Mouse (Mus musculus) limb, embryonic 11.5 days (tissue): ENCODE data around the gene Parpbp. TPM values are rescaled to one million over a fixed set of nuclear protein-coding genes. Genes with fewer than 3 reads are reported as not detected.

Experiments used
- ATAC-seq: fragments of 200-750 bp; cut with Nextera tagmentation; 2 replicates; pipeline ENCODE4 v1.8.0; 2017; ENCODE audit warnings: low read depth; ENCODE audit not compliant: insufficient number of reproducible peaks, low FRiP score, low TSS enrichment
- DNase-seq: peaks from one replicate; pipeline ENCODE4 v3.0.0-alpha.2; 2015; ENCODE audit warnings: low spot score
- H3K27ac ChIP-seq: fragments of 300-500 bp; sonication (generic); replicated peaks from 2 replicates; pipeline ENCODE4 v1.5.1; 2014; ENCODE audit warnings: low read depth, mild to moderate bottlenecking, low read length
- H3K27me3 ChIP-seq: fragments of 300-500 bp; sonication (generic); 2 replicates; pipeline ENCODE4 v1.6.1; 2014; ENCODE audit warnings: mild to moderate bottlenecking, low read length, mixed read lengths; ENCODE audit not compliant: control insufficient read depth, insufficient read depth
- H3K36me3 ChIP-seq: fragments of 300-500 bp; sonication (generic); 2 replicates; pipeline ENCODE4 v1.6.1; 2014; ENCODE audit warnings: mild to moderate bottlenecking, low read length, moderate library complexity, mixed read lengths; ENCODE audit not compliant: control insufficient read depth, insufficient read depth
- H3K4me1 ChIP-seq: fragments of 300-500 bp; sonication (generic); 2 replicates; pipeline ENCODE4 v1.6.1; 2014; ENCODE audit warnings: low read length, mixed read lengths; ENCODE audit not compliant: control insufficient read depth, insufficient read depth
- H3K4me2 ChIP-seq: fragments of 300-500 bp; sonication (generic); 2 replicates; pipeline ENCODE4 v1.6.1; 2014; ENCODE audit warnings: low read depth, mild to moderate bottlenecking, moderate library complexity; ENCODE audit not compliant: severe bottlenecking
- H3K4me3 ChIP-seq: fragments of 300-500 bp; sonication (generic); 2 replicates; pipeline ENCODE4 v1.5.1; 2014; ENCODE audit warnings: low read depth, low read length
- H3K9ac ChIP-seq: fragments of 300-500 bp; sonication (generic); 2 replicates; pipeline ENCODE4 v1.6.1; 2014; ENCODE audit warnings: mild to moderate bottlenecking, low read length
- H3K9me3 ChIP-seq: fragments of 300-500 bp; sonication (generic); 2 replicates; pipeline ENCODE4 v1.6.1; 2016; ENCODE audit warnings: low read length; ENCODE audit not compliant: control insufficient read depth
- WGBS: fragments of 180-500 bp; shearing (Covaris S2); extraction: QIAGEN DNeasy Blood & Tissue Kit; methylation state at CpG from one replicate; pipeline ENCODE4 v1.1.7; 2014; 5-methylcytosine and 5-hydroxymethylcytosine counted together
- polyA plus RNA-seq: library from polyadenylated mRNA; unstranded; fragments of >200 nt; fragmentation: Nextera tagmentation; extraction: Ambion mirVana; gene quantifications from 2 replicates; pipeline ENCODE4 v1.2.1, GENCODE M21; 2014

The Parpbp gene
- polyA plus RNA-seq, 1 experiment from 2014 or later: 17.8 TPM

- H3K4me1 ChIP-seq: no peaks in the 10 kb centered on the region
- ATAC-seq: no peak
- no peak for DNase-seq
- H3K36me3 ChIP-seq: peaks cover 2% of the 10 kb centered on the region; the same call in 1 of the 2 replicates
- WGBS: 97% methylated on average over 16 of the region's 16 CpGs
- no peak overlapping the region for H3K9ac ChIP-seq
- H3K27me3 ChIP-seq: no peaks in the 10 kb centered on the region
- no peak overlapping the region for H3K4me3 ChIP-seq
- no peak overlapping the region for H3K27ac ChIP-seq
- H3K4me2 ChIP-seq: no peak overlapping the region
- H3K9me3 ChIP-seq: no peaks in the 10 kb centered on the region
Observed at GRCm38 (mm10) chr10:88135630-88136029, 11.1 kb downstream of the Parpbp start.

GRCm38 (mm10) chr10:88119721-88120120, 27.0 kb downstream of the Parpbp start:
- H3K27me3 ChIP-seq: no peaks in the 10 kb centered on the region
- no peak overlapping the region for H3K4me3 ChIP-seq
- no peak overlapping the region for H3K9ac ChIP-seq
- ATAC-seq: no peak
- H3K4me2 ChIP-seq: no peak overlapping the region
- no peaks in the 10 kb centered on the region for H3K4me1 ChIP-seq
- DNase-seq: no peak
- no peaks in the 10 kb centered on the region for H3K9me3 ChIP-seq
- no peak overlapping the region for H3K27ac ChIP-seq
- H3K36me3 ChIP-seq: no peaks in the 10 kb centered on the region

DNA sequence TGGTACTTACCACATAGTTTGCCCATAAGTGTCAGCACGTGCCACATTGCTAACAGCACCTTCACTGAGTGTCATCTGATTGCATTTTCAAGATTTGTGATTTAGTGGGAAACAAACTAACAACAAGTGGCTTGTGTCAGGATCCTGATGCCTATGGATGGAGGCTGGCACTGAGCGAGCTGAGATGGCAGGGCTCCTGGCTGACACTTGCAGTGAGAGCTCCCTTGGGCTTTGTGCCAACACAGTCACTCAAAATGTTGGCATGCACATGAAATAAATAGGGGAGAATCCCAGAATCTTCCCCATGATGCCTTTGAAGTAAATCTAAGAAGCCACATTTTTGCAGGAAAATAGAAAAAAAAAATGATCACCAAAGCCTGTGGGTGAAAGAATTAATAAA, 33.5 kb downstream of the Parpbp start:
- Histone ChIP-seq H3K36me3 (no peaks in the 10 kb centered on the region), H3K27me3 (no peaks in the 10 kb centered on the region), H3K4me3 (no peak overlapping the region), H3K4me2 (no peak overlapping the region), H3K9ac (no peak overlapping the region), H3K27ac (no peak overlapping the region), H3K9me3 (no peaks in the 10 kb centered on the region), H3K4me1 (no peaks in the 10 kb centered on the region)
- DNase-seq (no peak), ATAC-seq (no peak)
- 93% methylated on average over 2 of the region's 2 CpGs for WGBS

GRCm38 (mm10) chr10:88106169-88106568, 40.6 kb downstream of the Parpbp start:
- Histone ChIP-seq H3K4me3 (no peak overlapping the region), H3K4me2 (no peak overlapping the region), H3K27me3 (no peaks in the 10 kb centered on the region), H3K9me3 (no peaks in the 10 kb centered on the region), H3K9ac (no peak overlapping the region), H3K4me1 (no peaks in the 10 kb centered on the region), H3K36me3 (no peaks in the 10 kb centered on the region), H3K27ac (no peak overlapping the region)
- WGBS: 94% methylated on average over 2 of the region's 2 CpGs
- DNase-seq (no peak), ATAC-seq (no peak)

- H3K27ac ChIP-seq: no peak within 1 kb of the TSS
- H3K4me3 ChIP-seq: no peak within 1 kb of the TSS
- peaks cover 5% of the 10 kb centered on the region; the same call in 1 of the 2 replicates for H3K36me3 ChIP-seq
- ATAC-seq: no peak
- 82% methylated on average over 5 of the region's 5 CpGs for WGBS
- no peak for DNase-seq
- H3K9me3 ChIP-seq: no peaks in the 10 kb centered on the region
- H3K4me1 ChIP-seq: no peaks in the 10 kb centered on the region
- no peaks in the 10 kb centered on the region for H3K27me3 ChIP-seq
- H3K9ac ChIP-seq: no peak within 1 kb of the TSS
- H3K4me2 ChIP-seq: no peak within 1 kb of the TSS
Observed at GRCm38 (mm10) chr10:88090772-88091171, 56.0 kb downstream of the Parpbp start, which contains the start of gene Pmch. Gene Pmch (plus strand): TSS chr10:88091072.

DNA sequence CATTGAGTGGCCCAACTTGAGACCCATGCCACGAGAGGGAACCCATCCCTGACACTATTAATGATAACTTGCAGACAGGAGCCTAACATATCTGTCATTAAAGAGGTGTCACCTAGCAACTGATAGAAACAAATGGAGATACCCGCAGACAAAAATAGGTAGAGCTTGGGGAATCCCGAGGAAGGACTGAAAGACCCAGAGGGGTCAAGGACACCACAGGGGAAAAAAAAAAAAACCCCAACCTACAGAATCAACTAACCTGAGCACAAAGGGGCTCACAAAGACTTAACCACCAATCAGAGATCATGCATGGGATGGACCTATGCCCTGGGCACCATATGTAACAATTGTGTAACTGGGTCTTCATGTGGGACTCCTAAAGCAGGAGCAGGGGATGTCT, 79.4 kb downstream of the Parpbp start:
- no peak overlapping the region for H3K27ac ChIP-seq
- ATAC-seq (no peak), DNase-seq (no peak)
- no peak overlapping the region for H3K4me3 ChIP-seq
- no peak overlapping the region for H3K4me2 ChIP-seq
- no peaks in the 10 kb centered on the region for H3K27me3 ChIP-seq
- H3K4me1 ChIP-seq: no peaks in the 10 kb centered on the region
- no peaks in the 10 kb centered on the region for H3K36me3 ChIP-seq
- 89% methylated on average over 3 of the region's 3 CpGs for WGBS
- H3K9ac ChIP-seq: no peak overlapping the region
- no peaks in the 10 kb centered on the region for H3K9me3 ChIP-seq

- no peaks in the 10 kb centered on the region for H3K4me1 ChIP-seq
- ATAC-seq (no peak), DNase-seq (no peak)
- no peak overlapping the region for H3K4me2 ChIP-seq
- 33% methylated on average over 2 of the region's 2 CpGs for WGBS
- no peaks in the 10 kb centered on the region for H3K27me3 ChIP-seq
- H3K4me3 ChIP-seq: no peak overlapping the region
- no peak overlapping the region for H3K27ac ChIP-seq
- H3K9ac ChIP-seq: no peak overlapping the region
- H3K36me3 ChIP-seq: no peaks in the 10 kb centered on the region
- H3K9me3 ChIP-seq: no peaks in the 10 kb centered on the region
Observed at GRCm38 (mm10) chr10:88064872-88065271, 81.9 kb downstream of the Parpbp start.

- WGBS: 38% methylated on average over 4 of the region's 4 CpGs
- no peak for DNase-seq
Observed at GRCm38 (mm10) chr10:88063436-88063835, 83.3 kb downstream of the Parpbp start.

GRCm38 (mm10) chr10:88056950-88057649, 89.6 kb downstream of the Parpbp start:
- Histone ChIP-seq H3K4me3 (no peak overlapping the region), H3K4me1 (no peaks in the 10 kb centered on the region), H3K27me3 (no peaks in the 10 kb centered on the region), H3K36me3 (no peaks in the 10 kb centered on the region), H3K9me3 (no peaks in the 10 kb centered on the region), H3K4me2 (no peak overlapping the region), H3K27ac (no peak overlapping the region), H3K9ac (no peak overlapping the region)
- no peak for DNase-seq
- no peak for ATAC-seq
- WGBS: 66% methylated on average over 14 of the region's 14 CpGs

More at GRCm38 (mm10) chr10:88063436-88063835, 83.3 kb downstream of the Parpbp start:
- H3K36me3 ChIP-seq: no peaks in the 10 kb centered on the region
- H3K27me3 ChIP-seq: no peaks in the 10 kb centered on the region
- H3K4me1 ChIP-seq: no peaks in the 10 kb centered on the region
- no peak for ATAC-seq
- no peak overlapping the region for H3K4me3 ChIP-seq
- no peak overlapping the region for H3K4me2 ChIP-seq
- no peak overlapping the region for H3K27ac ChIP-seq
- H3K9me3 ChIP-seq: no peaks in the 10 kb centered on the region
- H3K9ac ChIP-seq: no peak overlapping the region
